Mouse (Mus musculus) liver, adult 2 months (tissue): ENCODE measurements around the gene Rps19.

Experiments used
- CTCF ChIP-seq: fragments of 200-500 bp; IDR thresholded peaks from 2 replicates; pipeline ENCODE4 v1.5.1; 2011; ENCODE audit warnings: low read depth, low read length, control low read depth
- POLR2A ChIP-seq: fragments of 200-500 bp; IDR thresholded peaks from 2 replicates; pipeline ENCODE4 v1.6.1; 2011; ENCODE audit warnings: low read length, control low read depth; ENCODE audit not compliant: insufficient read depth; ENCODE audit errors: extremely low read depth

DNA sequence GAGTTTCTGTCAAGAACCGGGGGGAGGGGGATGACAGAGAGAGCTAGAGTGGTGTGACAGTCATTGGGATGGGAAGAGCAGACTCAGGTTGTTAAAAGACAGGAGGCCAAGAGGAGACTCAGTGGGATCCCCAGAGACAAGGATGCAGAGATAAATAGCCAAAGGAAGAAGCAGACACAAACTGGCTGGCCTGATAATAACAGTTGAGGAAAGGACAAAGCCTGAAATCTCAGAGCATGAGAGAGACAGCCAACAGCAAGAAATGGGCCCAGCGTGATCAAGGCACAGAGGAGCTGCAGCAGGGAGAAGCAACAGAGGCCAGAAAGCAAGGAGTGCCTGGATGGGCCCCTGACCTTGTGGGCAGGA is 18.1 kb downstream of the Rps19 start:
- TF ChIP-seq POLR2A, result no peak
- TF ChIP-seq CTCF, result no peak
